Mouse (Mus musculus): ENCODE measurements around the gene Carm1.
"Not testable (repeated sequence)": the region's sequence is repeated elsewhere in the genome, so short reads cannot be mapped to it uniquely, and the experiment has no call there.

Carm1 gene

DNA sequence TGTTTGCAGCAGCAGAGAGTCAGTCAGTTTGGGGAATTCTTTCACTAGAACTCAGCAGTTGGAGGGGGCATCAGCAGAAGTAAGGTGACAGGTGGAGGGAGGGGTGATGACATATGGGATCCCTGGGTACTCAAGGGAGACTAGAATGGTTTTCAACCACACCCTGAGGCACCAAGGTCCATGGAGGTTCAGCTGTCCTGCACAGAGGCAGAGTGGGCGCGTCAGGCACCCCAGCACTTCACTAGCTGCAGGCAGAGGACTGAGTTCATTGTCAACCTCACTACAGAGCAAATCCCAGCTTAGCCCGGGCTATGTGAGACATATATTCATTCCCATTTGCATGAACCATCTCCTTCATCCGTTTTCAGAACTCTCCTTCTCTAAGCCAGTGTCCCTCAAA, 9.7 kb upstream of the Carm1 start:
- no peak for DNase-seq (ENCODE audit: low spot score)

DNA sequence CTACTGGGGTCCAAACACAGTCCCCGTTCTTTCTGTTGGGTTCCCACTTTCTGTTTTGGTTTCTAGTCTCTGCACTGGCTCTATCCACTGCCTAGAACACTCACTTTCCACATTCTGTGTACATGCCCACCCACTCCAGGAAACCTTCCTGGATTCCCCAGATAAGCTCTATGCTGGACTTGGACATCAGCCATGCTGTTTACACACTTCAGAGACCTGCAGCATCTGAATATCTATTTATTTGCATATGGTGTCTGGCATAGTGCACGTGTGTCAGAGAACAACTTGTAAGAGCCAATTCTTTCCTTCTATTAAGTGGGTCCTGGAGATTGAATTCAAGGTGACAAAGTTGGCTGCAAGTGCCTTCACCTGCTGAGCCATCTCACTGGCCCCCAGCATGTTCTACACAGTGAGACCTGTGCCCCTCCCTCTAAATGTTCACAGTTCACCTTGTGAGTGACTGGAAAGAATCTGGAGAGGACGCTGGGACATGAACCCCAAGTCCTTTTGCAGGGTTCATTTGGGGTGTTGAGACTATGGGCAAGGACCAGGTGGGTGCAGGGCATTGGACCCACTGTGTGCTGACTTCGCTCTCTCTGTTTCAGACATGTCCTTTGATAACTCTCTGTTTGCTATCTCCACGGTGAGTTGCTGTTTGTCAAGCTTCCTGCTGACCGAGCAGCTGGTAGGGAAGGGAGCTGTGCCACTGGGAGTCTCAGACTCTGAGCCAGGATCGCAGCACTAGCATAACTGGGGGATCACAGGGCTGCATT, 6.5 kb upstream of the Carm1 start:
- DNase-seq (ENCODE audit: low spot score): no peak

DNA sequence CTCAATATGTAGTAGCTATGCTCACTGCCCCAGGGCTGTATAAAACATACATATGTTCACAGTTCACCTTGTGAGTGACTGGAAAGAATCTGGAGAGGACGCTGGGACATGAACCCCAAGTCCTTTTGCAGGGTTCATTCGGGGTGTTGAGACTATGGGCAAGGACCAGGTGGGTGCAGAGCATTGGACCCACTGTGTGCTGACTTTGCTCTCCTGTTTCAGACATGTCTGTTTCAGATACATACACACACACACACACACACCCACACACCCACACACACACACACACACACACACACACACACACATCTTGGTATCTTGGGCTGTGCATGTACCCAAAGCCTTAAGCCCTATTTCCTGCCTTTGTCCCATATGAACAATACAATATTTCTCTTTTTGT, 4.7 kb upstream of the Carm1 start:
- DNase-seq (ENCODE audit: low spot score): not testable (repeated sequence)

DNA sequence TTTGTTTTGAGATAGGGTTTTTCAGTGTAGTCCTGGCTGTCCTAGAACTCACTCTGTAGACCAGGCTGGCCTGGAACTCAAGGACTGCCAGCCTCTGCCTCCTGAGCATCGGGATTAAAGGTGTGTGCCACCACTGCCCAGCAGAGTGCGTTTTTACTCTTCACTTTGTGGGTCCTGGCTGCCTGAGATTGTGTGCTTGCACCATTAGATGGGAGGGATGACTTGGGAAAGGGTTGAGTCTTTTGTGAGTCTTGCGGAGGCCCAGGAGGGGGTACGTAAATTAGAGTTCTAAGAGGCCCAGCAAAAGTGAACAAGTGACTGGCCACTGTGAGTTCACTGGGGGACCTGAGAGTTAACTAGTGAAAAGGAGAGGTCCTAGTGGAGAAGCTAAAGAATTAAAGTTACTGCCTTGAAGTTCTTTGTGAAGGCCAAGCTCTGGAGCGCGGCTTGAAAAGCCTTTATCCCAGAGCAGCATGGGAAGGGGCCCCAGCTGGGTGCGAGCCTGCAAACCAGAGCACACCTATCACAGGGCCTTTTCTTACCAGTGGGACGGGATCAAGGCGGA, 1.3 kb upstream of the Carm1 start:
- DNase-seq (ENCODE audit: low spot score): no peak

DNA sequence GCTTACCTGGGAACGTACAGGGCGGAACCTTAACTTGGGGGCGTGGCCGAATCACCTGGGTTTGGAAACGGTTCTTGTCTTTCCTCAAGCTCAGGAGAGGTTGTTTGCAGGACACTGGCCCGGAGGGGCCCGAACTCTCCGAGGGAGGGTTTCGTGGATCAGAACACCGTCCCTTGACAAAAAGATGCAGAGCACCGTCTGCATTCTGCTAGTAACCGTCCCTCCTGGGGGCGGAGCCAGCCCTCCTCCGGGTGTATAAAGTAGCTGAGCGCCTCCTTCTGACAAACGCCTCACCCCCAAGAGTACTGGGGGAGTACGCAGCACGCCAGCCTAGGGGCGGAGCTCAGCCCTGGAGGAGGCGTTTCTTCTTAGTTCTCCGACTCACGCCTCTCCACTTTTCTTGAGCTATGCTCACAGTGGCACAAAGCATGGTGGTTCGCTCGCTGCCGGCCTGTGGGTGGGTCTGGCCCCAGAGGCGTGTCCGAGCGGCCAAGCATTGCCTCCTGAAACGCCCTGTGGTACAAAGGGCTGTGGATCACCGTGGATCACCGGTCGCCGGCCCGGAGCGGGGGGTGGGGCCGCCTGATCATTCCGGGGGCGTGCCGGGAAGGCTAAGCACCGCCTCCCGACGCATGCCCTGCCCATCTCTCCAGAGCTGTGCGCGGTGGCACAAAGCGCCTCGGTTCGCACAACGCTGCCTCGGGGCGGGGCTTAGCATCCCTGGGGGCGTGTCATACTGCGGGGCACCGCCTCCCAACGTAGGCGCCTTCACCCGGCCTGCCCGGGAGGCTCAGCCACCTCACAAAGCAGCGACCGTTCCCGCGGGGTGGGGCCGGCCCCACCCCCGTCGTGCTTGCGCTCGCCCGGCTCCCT, 542 bp upstream of the Carm1 start:
- DNase-seq (ENCODE audit: low spot score): peak; percentile 99

DNA sequence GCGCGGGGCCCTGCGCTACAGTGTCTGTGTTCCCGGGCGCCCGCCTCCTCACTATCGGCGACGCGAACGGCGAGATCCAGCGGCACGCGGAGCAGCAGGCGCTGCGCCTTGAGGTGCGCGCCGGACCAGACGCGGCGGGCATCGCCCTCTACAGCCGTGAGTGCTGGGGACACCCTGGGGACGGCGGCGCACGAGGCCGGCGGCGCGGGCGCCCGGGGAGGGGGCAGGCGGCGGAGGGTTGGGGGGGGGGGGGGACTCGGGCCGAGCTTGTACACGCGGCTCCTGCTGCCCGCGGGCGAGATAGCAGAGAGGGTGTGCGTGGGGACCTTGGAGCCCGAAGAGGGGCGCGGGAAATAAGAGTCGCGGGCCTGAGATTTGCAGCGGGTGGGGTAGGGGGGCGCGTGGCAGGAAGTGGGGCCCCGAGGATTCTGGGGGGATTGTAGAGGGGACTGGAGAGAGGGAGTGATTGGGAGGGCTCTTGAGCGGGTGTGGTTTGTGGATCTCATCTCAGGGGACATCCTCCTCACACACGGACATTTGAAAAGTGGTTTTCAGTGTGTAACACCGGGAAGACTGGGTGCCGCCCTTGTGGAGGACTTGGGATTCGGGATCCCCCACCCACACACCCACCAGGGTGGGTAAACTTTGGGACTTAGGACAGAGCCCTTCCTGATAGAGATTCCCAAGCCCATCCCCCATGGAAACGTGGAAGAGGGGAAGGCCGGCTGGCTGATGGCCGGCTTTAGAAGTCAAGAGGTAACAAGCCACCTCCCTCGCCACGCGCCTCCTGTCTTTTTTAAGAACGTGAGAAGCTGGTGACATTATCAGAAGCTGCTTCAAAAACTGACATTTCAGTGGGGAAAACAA, 614 bp downstream of the Carm1 start:
- peak; percentile 22 for DNase-seq (ENCODE audit: low spot score)

DNA sequence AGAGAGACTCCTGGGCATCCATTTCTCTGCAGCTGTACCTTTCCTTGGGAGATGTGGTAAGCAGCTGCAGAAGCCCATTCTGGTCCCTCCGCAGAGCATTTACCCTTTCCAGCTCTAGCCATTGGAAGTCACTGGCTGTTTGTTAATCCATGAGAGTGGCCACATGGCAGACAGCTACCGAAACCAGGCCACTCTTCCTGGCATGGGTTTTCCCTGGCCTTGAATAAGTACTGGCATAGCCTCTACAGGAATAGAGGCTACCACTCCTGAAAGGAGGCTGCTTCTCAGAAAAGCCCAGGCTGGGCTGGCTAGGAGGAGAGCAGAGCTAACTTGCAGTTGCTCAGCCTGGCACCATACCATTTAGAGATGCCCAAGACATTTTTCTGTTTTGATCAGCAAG, 4.4 kb downstream of the Carm1 start:
- DNase-seq (ENCODE audit: low spot score): no peak

DNA sequence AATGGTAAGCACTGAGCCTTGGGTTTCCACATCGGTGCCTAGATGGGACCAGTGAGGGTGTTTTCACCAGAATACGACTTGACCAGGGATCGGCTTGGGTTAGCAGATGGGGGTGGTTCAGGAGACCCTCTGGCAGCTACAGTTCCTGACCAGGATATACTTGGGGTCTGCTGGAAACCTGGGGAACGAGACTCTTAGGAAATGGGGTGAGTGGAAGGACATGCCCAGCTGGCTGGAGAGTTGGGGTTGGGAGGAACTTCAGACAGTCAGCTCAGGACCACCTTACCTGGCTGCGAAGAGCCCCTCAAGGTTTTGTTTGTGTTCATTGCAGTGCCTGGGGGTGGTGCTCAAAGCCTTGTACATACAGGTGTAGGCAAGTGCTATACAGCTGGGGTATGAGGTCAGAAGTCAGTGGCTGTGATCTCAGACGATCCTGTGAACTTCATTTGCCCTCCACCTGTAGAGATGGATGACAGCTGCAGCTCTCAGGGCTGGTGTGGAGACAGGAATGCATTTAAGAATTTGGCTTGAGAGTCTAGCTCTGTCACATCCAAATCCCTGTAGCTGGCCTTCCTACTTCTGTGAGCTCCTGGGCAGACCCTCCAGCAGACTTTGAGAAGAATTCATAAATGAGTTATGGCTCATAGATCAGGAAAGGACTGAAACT, 7.0 kb downstream of the Carm1 start:
- no peak for DNase-seq (ENCODE audit: low spot score)

DNA sequence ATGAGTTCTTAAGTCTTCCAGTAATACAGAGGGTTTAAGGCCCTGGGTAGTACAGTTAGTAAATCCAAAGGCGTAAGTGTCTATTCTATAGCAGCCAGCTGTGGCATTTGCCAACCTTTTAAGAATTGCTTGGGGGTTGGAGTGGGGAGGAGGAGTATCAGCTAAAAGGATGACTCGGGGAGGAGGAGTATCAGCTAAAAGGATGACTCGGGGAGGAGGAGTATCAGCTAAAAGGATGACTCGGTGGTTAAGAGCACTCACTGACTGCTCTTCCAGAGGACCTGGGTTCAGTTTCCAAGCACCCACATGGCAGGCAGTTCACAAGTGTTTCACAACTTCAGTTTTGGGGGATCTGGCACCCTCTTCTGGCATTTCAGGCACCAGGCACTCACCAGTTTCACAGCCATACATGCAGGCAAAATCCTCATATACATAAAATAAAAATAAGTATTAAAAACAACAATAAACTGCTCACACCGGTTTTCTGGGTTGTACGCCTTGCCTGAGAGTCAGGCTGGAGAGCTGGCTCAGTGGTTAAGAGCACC, 8.6 kb downstream of the Carm1 start:
- no peak for DNase-seq (ENCODE audit: low spot score)

DNA sequence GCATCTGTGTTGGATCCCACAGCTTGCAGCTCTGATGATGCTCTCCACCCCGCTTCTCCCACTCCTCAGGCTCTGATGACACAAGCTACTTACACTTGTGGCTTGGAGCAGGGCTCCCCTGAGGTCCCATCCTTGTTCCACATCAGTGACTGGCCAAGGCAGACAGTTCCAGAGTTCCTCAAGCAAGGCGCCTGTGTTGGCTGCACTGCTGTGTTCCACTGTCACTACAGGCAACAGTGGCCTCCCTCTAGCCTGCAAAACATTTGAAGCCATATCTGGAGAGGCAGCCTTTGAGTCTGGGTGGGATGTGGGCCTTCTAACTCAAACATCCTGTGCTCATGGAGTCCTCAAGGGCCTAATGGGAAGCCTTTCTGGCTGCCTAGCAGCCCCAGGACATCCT, 10.3 kb downstream of the Carm1 start:
- no peak for DNase-seq (ENCODE audit: low spot score)

DNA sequence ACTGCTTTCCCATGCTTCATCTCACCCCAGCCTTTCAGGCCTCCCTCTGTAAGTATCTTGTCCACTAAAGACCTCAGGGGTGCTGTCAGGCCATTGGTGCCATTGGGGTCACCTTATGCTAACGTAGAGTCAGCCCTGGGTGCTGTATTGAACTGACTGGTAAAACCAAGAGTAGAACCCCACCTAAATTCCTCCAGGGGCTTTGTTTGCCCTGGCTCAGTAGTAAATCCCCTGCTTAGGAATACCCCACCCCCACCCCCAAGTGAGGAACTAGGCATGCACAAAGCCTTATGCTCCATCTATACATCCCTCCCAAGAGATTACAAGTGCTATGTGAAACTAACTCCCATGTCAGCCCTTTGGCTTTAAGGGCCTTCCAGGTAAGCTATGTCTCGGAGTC, 10.9 kb downstream of the Carm1 start:
- no peak for DNase-seq (ENCODE audit: low spot score)

DNA sequence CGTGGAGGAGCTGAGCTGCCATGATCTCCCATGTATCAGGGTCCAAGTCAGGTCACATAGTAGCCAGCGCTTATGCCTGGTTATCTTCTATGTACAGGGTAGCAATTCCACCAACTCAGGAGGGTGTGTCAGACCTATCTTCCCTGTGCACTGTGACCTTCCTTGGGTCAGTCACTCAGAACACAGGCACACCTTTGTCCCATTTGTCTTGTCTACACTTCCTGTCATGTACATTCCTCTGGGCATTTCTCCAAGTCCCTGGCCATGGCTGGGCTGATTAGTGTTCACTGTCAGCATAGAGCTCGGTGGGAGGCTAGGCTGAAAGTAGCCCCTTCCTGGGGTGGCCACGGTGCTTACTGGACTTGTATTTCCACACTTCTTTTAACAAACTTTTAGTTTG, 11.7 kb downstream of the Carm1 start:
- no peak for DNase-seq (ENCODE audit: low spot score)

DNA sequence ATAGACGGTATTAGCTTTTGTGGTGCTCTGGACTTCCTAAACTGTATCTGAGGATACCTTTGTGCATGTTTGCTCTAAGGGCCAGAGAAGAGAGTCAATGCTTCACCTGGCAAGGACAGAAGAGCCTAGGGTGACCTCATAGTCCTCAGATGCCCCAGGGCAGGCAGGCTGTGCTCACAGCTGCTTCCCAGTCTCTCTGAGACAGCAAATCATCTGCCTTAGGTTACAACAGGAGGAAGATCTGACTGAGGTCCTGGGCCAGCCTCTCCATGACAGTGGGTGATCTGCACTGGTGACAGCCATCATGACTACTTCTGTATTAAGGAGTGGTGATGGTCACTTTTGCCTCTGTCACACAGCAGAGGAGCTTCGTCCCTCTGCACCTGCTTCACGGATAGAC, 12.5 kb downstream of the Carm1 start:
- DNase-seq (ENCODE audit: low spot score): no peak

DNA sequence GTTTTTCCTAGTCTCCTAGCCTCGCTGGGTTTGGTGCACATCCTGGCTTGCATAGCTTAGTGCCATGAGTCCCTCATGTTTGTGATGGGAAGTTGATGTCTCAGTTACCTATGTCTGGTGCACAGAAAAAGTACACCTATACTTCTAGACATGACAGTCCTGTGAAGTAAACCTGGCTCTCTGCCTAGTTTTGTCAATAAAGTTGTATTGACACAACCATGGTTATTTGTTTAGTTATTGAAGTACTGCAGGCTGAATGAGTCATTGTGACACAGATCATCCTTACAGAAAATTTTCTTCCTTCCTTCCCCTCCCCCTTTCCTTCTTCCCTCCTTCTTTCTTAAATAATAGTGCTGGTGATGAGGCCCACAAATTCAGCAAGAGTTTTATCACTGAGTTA, 17.7 kb downstream of the Carm1 start:
- DNase-seq (ENCODE audit: low spot score): no peak

DNA sequence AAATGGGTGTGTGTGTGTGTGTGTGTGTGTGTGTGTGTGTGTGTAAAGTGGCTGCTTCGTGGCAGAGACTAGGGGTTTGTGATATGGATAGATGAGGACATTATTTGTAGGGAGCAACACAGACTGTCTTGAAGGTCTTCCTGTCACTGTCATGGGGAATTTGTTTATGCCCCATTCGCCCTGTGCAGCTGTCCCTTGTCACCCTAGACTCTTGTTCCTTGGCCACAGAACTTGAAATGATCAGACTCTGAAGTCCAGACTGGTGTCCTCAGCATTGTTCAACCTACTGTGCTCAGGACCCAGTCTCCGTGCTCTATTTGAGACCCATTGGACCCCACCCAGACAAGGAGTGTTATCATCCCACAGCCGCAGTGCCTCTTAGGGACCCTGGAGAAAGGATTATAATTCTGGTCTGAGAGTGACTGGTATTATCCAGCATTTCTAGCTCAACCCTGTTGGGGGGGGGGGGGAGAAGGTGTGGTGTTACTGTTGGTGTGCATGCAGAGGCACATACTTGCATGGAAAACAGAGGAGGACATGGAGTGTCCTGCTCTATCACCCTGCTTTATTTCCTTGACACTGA, 18.4 kb downstream of the Carm1 start:
- no peak for DNase-seq (ENCODE audit: low spot score)

DNA sequence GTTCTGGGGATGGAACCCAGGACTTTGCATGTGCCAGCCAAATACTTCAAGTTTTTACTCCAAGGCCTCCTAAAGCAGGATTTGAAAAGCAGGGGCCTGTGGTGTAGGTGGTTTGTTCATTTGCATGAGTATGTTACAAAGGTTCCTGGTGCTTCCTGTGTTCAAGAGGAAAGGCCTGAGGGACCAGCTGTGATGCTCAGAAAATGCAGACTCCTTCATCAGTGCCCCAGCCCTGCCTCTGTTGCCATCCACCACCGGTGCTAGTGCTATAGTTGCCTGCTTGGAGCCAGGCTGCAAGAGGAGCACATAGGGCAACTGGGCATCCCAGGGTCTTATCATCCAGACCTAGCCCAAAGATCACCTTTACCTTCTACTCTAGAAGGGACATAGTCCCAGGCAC, 19.8 kb downstream of the Carm1 start:
- no peak for DNase-seq (ENCODE audit: low spot score)

DNA sequence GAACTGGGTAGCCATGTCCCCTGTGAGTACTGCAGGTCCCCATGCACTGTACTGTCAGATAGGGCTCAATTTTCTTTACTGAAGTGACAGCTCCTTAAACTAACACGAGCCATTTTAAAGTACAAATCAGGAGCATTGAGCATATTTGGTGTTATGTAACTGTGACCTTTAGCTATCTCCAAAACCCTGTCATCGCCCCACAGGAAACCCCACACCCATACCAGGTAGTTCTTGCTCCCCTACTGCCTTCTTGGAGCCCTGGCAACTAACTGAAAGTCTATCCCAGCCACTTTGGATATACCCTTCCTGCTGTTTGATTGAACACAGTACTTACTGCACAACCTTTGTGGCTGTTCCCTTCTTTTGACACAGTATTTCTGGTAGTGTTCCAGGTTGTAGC, 20.4 kb downstream of the Carm1 start:
- no peak for DNase-seq (ENCODE audit: low spot score)

DNA sequence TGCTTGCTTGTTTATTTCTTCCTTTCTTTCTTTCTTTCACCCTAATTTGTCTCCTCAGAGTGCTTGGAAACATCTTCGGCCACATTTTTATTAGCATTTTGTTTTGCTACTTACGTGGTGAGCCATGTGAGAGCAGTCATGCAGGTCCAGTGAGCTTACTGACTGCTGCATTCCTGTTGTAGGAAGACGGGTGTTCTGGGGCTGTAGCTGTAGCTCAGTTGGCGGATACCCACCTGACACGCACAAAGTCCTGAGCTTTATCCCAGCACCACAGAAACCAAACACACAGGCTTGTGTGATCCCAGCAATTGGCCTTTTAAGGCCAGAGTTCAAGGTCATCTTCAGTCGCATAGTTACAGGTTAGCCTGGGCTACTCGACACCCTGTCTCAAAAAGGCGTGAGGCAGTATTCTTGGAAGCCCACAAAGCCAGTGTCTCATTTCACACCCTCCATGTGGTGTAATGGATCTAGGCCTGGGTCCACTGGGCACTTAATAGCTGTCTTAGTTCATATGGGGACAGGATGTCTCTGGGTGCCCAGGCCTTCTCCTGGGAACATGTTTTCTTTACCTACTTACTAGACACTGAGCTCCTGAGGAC, 22.1 kb downstream of the Carm1 start:
- DNase-seq (ENCODE audit: low spot score): no peak

DNA sequence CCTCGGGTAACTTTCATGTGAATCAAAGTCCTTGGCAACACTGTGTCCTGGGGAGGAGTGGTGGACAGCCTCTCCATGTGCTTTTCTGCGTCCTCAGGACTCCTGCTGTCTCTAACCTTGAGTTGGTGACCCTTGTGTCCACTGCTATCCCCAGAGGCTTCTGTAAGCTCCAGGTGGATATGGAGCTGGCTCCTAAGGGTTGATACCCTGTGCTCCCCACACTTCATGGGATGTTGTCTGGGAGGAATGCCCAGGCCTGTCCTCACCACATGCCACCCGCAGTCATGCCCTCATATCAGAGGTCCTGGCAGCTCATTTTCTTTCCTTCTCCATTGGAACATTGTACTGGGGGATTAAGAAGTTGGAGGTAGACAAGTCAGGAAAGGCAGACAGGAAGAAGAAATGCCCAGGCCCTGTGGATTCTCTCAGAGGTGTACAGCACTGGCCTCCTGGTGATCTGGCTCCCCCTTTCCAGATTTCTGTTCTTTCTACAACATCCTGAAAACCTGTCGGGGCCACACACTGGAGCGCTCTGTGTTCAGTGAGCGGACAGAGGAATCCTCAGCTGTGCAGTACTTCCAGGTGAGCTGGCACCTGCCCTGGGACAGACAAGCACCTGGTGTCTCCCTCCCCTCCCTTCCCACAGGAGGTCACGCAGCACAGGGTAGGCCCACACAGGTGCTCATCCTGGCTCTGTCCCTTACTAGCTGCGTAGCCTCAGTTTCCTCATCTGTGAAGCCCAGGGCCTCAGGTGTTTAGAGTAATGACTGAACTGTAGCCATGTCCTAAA, 27.5 kb downstream of the Carm1 start:
- DNase-seq (ENCODE audit: low spot score): no peak

DNA sequence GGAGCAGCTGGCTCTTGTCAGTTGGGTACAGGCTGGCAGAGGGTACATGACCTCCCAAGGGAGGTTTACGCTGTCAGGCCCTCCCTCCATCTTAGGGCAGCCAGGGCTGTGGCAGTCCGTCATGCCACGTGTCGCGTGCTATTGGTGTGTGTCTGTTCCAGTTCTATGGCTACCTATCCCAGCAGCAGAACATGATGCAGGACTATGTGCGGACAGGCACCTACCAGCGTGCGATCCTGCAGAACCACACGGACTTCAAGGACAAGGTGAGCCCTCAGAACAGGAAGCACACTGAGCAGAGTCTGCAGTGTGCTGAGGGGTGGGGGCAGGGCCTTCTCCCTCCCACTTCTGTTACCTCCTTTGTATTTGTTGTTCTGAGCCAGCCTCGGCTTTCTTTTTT, 28.6 kb downstream of the Carm1 start:
- no peak for DNase-seq (ENCODE audit: low spot score)
